Mouse (Mus musculus) liver, embryonic 15.5 days (tissue): Measurements from ENCODE around the gene Dcst1. TPM values are rescaled to one million over a fixed set of nuclear protein-coding genes. Genes with fewer than 3 reads are reported as not detected.

ENCODE experiments used
- polyA plus RNA-seq: library from polyadenylated mRNA; unstranded; fragments of >200 nt; fragmentation: Nextera tagmentation; extraction: Ambion mirVana; gene quantifications from 2 replicates; pipeline ENCODE4 v1.2.1, GENCODE M21; 2015

The Dcst1 gene
- polyA plus RNA-seq, 1 experiment from 2014 or later: not detected

Other genes starting within 250 kb of the Dcst1 start
- 102 and 104 TPM in 2 replicates for gene Pklr, start 229.1 kb downstream of the Dcst1 start, polyA plus RNA-seq
- 0.43 and 0.45 TPM in 2 replicates for gene Hcn3, start 205.1 kb downstream of the Dcst1 start, polyA plus RNA-seq
- 8.5 and 10.1 TPM in 2 replicates for gene Clk2, start 200.5 kb downstream of the Dcst1 start, polyA plus RNA-seq
- 53.0 and 53.7 TPM in 2 replicates for gene Scamp3, start 187.8 kb downstream of the Dcst1 start, polyA plus RNA-seq
- gene Fam189b, start 182.1 kb downstream of the Dcst1 start, polyA plus RNA-seq: 2.4 and 2.9 TPM in 2 replicates
- gene Gba, start 162.3 kb downstream of the Dcst1 start, polyA plus RNA-seq: 26.1 and 26.2 TPM in 2 replicates
- 1.5 and 2.1 TPM in 2 replicates for gene Thbs3, start 150.1 kb downstream of the Dcst1 start, polyA plus RNA-seq
- 103 and 104 TPM in 2 replicates for gene Mtx1, start 138.2 kb downstream of the Dcst1 start, polyA plus RNA-seq
- gene Muc1, start 136.2 kb downstream of the Dcst1 start, polyA plus RNA-seq: 0.50 TPM in 1 of 2 replicates, not detected in the other
- gene Krtcap2, start 119.3 kb downstream of the Dcst1 start, polyA plus RNA-seq: 116 and 126 TPM in 2 replicates
- gene Trim46, start 118.9 kb downstream of the Dcst1 start, polyA plus RNA-seq: 0.23 and 0.31 TPM in 2 replicates
- gene Dpm3, start 105.9 kb downstream of the Dcst1 start, polyA plus RNA-seq: 45.4 and 54.4 TPM in 2 replicates
- 17.5 and 17.8 TPM in 2 replicates for gene Slc50a1, start 94.7 kb downstream of the Dcst1 start, polyA plus RNA-seq
- 8.9 and 11.2 TPM in 2 replicates for gene Efna1, start 84.1 kb downstream of the Dcst1 start, polyA plus RNA-seq
- gene Efna3, start 42.3 kb downstream of the Dcst1 start, polyA plus RNA-seq: 0.18 and 0.58 TPM in 2 replicates
- 0.24 and 0.48 TPM in 2 replicates for gene Efna4, start 27.2 kb downstream of the Dcst1 start, polyA plus RNA-seq
- 8.8 and 12.7 TPM in 2 replicates for gene Adam15, start 15.3 kb downstream of the Dcst1 start, polyA plus RNA-seq
- gene Dcst2, start 3.3 kb downstream of the Dcst1 start, polyA plus RNA-seq: 0.06 and 0.07 TPM in 2 replicates
- gene Zbtb7b, start 29.5 kb upstream of the Dcst1 start, polyA plus RNA-seq: 2.3 and 3.3 TPM in 2 replicates
- gene Lenep, start 37.5 kb upstream of the Dcst1 start, polyA plus RNA-seq: not detected in 2 replicates
- 14.3 and 16.4 TPM in 2 replicates for gene Flad1, start 46.6 kb upstream of the Dcst1 start, polyA plus RNA-seq
- 210 and 229 TPM in 2 replicates for gene Cks1b, start 53.1 kb upstream of the Dcst1 start, polyA plus RNA-seq
- 44.8 and 50.6 TPM in 2 replicates for gene Shc1, start 53.2 kb upstream of the Dcst1 start, polyA plus RNA-seq
- gene Pygo2, start 65.0 kb upstream of the Dcst1 start, polyA plus RNA-seq: 10.1 and 10.6 TPM in 2 replicates
- 7.4 and 8.1 TPM in 2 replicates for gene Pbxip1, start 71.5 kb upstream of the Dcst1 start, polyA plus RNA-seq
- gene Pmvk, start 89.3 kb upstream of the Dcst1 start, polyA plus RNA-seq: 35.7 and 38.4 TPM in 2 replicates
- 0.03 and 0.08 TPM in 2 replicates for gene Kcnn3, start 154.9 kb upstream of the Dcst1 start, polyA plus RNA-seq